Mouse (Mus musculus) olfactory bulb, adult 2 months (tissue): ENCODE measurements around the gene Loxl3.

ENCODE experiments used
- CTCF ChIP-seq: fragments of 200-500 bp; IDR thresholded peaks from 2 replicates; pipeline ENCODE4 v1.5.1; 2012; ENCODE audit warnings: low read depth, mild to moderate bottlenecking, low read length, moderate library complexity; ENCODE audit not compliant: insufficient read depth
- POLR2A ChIP-seq: fragments of 200-500 bp; IDR thresholded peaks from 2 replicates; pipeline ENCODE4 v1.6.1; 2012; ENCODE audit warnings: mild to moderate bottlenecking, low read depth, low read length, moderate library complexity; ENCODE audit not compliant: insufficient read depth

GRCm38 (mm10) chr6:83020121-83020520 lies 13.9 kb upstream of the Loxl3 start:
- TF ChIP-seq POLR2A (no peak), CTCF (no peak)
